Mouse (Mus musculus) hindbrain, embryonic 15.5 days (tissue): Measurements from ENCODE around the gene Arl5b. TPM values are rescaled to one million over a fixed set of nuclear protein-coding genes. Genes with fewer than 3 reads are reported as not detected.

Source experiments
- polyA plus RNA-seq: library from polyadenylated mRNA; unstranded; fragments of >200 nt; fragmentation: Nextera tagmentation; extraction: Ambion mirVana; gene quantifications from 2 replicates; pipeline ENCODE4 v1.2.1, GENCODE M21; 2015

Arl5b gene
- polyA plus RNA-seq, 1 experiment from 2014 or later: 31.2 TPM

Other genes with a start within 250 kb of the Arl5b start
- gene Nsun6, start 5.7 kb downstream of the Arl5b start, polyA plus RNA-seq: 14.1 and 18.8 TPM in 2 replicates